Mouse (Mus musculus): ENCODE results near the gene Entpd5.

Entpd5 gene

GRCm38 (mm10) chr12:84347192-84347591 lies 61.6 kb downstream of the Entpd5 start:
- DNase-seq (ENCODE audit: low read depth in 2 of 2, low spot score in 2 of 2) = no peak

- DNase-seq (ENCODE audit: low read depth in 2 of 2, low spot score in 2 of 2) = no peak
Observed at GRCm38 (mm10) chr12:84336963-84337625, 71.7 kb downstream of the Entpd5 start.

- no peak for DNase-seq (ENCODE audit: low read depth in 2 of 2, low spot score in 2 of 2)
Observed at GRCm38 (mm10) chr12:84327111-84327512, 81.7 kb downstream of the Entpd5 start.

Measured in CD8-positive naive resting alpha-beta T cell, adult 2 months (primary cell).